Mouse (Mus musculus) heart, adult 2 months (tissue): ENCODE results near the gene Socs7.

Experiments
- CTCF ChIP-seq: fragments of 200-600 bp; IDR thresholded peaks from 2 replicates; pipeline ENCODE4 v1.8.1; 2022; ENCODE audit warnings: antibody characterized with exemption, mild to moderate bottlenecking, moderate library complexity
- EP300 ChIP-seq: fragments of 200-500 bp; IDR thresholded peaks from 2 replicates; pipeline ENCODE4 v1.6.1; 2011; ENCODE audit warnings: low read depth, low read length, control low read depth; ENCODE audit not compliant: insufficient read depth
- POLR2A ChIP-seq: fragments of 200-500 bp; IDR thresholded peaks from 2 replicates; pipeline ENCODE4 v1.6.1; 2011; ENCODE audit warnings: mild to moderate bottlenecking, low read depth, low read length, control low read depth; ENCODE audit not compliant: insufficient read depth

DNA sequence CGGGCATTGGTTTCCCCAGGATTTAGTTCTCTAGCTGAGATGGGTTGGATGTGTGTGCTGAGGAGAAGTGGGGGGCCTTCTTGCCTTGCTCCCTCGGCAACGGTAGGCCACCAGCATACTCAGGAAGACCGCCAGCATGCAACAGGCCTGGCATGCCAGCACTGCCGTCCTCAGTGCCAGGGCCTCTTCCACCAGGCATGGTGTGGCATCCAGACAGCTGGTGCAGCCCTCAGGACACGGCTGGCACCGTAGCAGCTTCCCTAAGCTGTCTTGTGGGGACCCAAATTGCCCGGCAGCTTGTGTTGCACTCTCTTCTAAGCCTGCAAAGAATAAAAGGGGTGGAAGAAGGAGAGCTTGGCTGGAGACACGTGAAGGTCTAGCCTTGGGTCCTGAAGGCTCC is 16.0 kb upstream of the Socs7 start:
- TF ChIP-seq CTCF (no peak), POLR2A (no peak), EP300 (no peak)
